Mouse (Mus musculus) bone marrow, adult 2 months (tissue): ENCODE results near the gene Tor3a.

Source experiments
- CTCF ChIP-seq: fragments of 200-500 bp; IDR thresholded peaks from 2 replicates; pipeline ENCODE4 v1.5.1; 2011; ENCODE audit warnings: low read length, control low read depth; ENCODE audit not compliant: control insufficient read depth, insufficient read depth
- POLR2A ChIP-seq: fragments of 200-500 bp; IDR thresholded peaks from 2 replicates; pipeline ENCODE4 v1.6.1; 2011; ENCODE audit warnings: low read depth, mild to moderate bottlenecking, control low read depth, low read length, borderline replicate concordance; ENCODE audit not compliant: control insufficient read depth

GRCm38 (mm10) chr1:156703444-156703843 lies 29.3 kb upstream of the Tor3a start:
- TF ChIP-seq POLR2A (no peak), CTCF (no peak)
